Mouse (Mus musculus): ENCODE results near the gene Atp6v1a. TPM values are rescaled to one million over a fixed set of nuclear protein-coding genes. Genes with fewer than 3 reads are reported as not detected.

Atp6v1a gene
- 36.7 and 43.8 TPM in 2 replicates for polyA plus RNA-seq (2012; rRNA removed)

GRCm38 (mm10) chr16:44139536-44140185 lies at the start of gene Atp6v1a, which contains the start of gene Naa50:
TSS of gene Atp6v1a (minus strand) at chr16:44139705.
TSS of gene Naa50 (plus strand) at chr16:44139830.

GRCm38 (mm10) chr16:44173155-44173941 lies 33.8 kb upstream of the Atp6v1a start, which contains the start of gene Usf3:
TSS of gene Usf3 (plus strand) at chr16:44173246.

GRCm38 (mm10) chr16:44063025-44063894 lies 76.2 kb downstream of the Atp6v1a start, which contains the start of gene Gramd1c:
TSS of gene Gramd1c (minus strand) at chr16:44063345.

Other genes starting within 250 kb of the Atp6v1a start
- gene Ccdc191, start 249.9 kb downstream of the Atp6v1a start, polyA plus RNA-seq (2012; rRNA removed) = 10.3 and 17.4 TPM in 2 replicates
- 60.1 and 62.5 TPM in 2 replicates for gene Qtrt2, start 212.9 kb downstream of the Atp6v1a start, polyA plus RNA-seq (2012; rRNA removed)
- gene Zdhhc23, start 159.9 kb downstream of the Atp6v1a start, polyA plus RNA-seq (2012; rRNA removed) = 0.37 and 0.54 TPM in 2 replicates
- 2.1 and 2.7 TPM in 2 replicates for gene Gramd1c, start 76.4 kb downstream of the Atp6v1a start, polyA plus RNA-seq (2012; rRNA removed)
- 46.2 and 55.2 TPM in 2 replicates for gene Naa50, start 125 bp upstream of the Atp6v1a start, polyA plus RNA-seq (2012; rRNA removed)
- 6.4 and 10.6 TPM in 2 replicates for gene Usf3, start 33.5 kb upstream of the Atp6v1a start, polyA plus RNA-seq (2012; rRNA removed)
- gene Sidt1, start 193.5 kb upstream of the Atp6v1a start, polyA plus RNA-seq (2012; rRNA removed) = 0.16 TPM in 2 replicates
- 23.4 and 33.3 TPM in 2 replicates for gene Spice1, start 207.4 kb upstream of the Atp6v1a start, polyA plus RNA-seq (2012; rRNA removed)

Measured in central nervous system, embryonic 11.5 days (tissue).